Mouse (Mus musculus) T-helper 2 cell (primary cell): ENCODE data around the gene Cdc14b.

Source experiments
- in situ Hi-C: fragments of 300-600 bp; cut with MboI, MseI; formaldehyde crosslinking; loops from one replicate; pipeline ENCODE4 v1.15.1; 2025; ENCODE audit warnings: high pct_unique_total_duplicates

The Cdc14b gene

DNA sequence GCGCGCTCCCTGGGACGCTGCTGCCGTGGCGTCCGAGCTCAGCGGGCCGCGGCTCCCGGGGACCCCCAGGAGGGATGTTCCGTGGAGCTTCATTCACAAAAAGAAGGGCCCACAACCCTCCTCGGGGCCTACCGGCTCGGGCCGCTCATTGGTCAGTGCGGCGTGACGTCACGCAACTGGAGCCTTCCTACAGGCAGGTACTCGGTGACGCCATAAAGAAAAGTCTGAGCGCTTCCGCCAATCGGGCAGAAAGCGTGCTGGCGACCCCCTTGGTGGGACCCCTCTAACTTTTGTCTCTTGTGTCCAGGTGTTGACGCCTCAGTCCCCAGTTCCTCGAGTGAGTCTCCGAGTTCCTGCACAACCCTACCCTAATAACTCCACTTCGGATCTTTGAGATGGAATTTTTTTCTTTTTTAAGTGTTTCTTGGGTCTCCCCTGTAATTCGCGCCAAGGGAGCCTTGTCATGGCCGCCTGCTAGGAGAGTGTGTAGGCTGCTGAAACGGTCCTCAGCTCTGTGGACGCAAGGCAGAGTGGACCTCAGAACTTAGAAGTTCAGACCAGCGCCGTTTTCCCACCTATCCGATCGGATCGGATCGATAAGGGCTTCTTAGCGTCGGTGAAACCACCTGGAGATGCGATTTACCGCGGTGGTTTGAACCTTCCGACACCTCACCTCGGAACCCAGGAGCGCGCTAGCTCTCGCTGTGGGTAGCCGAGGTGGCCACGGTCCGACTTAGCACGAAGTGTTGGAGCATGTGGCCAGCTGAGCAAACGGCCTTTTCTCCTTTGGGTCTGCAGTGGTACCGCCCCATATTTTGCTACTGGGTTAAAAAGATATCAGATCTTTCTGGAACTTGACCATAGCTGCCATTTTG lies at the start of gene Cdc14b:
Gene Cdc14b (minus strand): TSS at position 412 of the 875 bp plus-strand sequence.
- in situ Hi-C loops: no loop called here

DNA sequence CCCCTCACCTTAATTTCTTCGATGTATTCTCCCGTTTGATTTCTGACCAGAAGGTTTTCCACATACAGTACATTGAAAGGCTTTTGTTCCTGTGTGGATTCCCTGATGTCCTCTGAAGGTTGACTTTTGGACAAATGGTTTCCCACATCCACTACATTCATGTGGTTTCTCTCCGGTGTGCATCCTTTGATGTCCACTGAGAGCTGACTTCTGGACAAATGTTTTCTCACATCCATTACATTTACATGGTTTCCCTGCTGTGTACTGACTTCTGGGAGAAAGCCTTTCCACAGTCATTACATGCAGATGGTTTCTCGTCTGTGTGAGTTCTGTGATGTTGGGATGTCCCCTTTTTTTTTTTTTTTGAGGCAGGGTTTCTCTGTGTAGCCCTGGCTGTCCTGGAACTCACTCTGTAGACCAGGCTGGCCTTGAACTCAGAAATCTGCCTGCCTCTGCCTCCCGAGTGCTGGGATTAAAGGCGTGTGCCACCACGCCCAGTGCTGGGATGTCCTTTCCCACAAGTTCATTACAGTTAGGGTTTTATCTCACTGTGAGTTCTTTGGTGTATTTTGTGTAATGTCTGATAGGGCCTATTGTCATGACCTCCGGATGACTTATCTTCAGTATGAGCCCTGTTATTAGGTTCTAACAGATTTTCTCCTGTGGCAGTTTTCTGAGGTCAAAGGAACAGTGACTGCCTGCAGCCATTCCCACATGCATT lies 47.6 kb upstream of the Cdc14b start:
- in situ Hi-C loops: no loop called here

DNA sequence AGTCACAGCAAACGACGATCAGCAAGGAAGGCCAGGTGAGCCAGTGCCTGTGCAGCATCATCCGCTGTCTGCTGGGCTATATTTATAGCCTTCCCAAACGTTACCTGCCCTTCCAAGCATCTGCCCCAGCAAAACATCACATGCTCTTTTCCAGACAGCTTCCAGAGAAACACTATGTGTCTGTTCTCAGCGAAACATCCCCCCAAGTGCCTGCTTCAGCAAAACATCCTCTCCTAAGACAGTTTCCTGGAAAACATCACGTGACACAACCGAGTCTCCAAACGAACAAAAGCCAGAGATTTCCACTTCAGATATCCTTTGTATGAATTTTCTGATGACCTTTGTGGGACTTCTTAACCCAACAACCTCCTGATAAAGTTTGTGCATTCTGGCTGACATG lies 45.2 kb upstream of the Cdc14b start:
- in situ Hi-C loops: no loop called here

DNA sequence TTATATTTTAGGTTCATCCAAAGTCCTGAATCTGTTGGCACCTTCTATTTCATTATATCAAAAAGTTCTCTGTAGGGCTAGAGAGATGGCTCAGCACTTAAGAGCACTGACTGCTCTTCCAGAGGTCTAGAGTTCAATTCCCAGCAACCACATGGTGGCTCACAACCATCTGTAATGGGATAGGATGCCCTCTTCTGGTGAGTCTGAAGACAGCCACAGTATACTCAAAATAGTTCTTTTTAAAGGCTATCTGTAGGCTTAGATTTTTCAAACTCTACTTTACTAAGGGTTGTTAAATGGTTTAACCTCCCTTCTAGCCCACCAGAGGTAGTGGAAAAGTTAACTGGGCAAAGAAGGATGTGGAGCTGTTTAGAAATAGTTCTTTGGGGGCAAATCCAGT lies 44.7 kb upstream of the Cdc14b start:
- in situ Hi-C loops: no loop called here

DNA sequence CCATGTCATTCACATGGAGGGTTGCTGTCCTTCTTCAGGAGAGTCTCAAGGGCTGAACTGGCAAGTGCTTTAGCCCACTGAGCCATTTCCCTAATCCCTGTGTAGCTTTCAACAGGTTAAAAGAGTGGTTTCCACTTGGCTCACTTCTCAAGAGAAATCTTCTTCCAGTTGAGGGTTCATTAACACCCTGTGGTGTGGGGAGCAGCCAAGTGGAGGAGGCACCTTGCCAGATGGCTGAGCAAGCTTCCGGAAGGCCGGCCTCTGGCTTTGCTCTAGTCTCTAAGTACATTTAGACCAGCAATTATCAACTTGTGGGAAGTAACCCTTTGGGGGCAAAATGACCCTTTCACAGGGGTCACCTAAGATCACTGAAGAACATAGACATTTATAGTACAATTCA lies 43.3 kb upstream of the Cdc14b start:
- in situ Hi-C loops: no loop called here

DNA sequence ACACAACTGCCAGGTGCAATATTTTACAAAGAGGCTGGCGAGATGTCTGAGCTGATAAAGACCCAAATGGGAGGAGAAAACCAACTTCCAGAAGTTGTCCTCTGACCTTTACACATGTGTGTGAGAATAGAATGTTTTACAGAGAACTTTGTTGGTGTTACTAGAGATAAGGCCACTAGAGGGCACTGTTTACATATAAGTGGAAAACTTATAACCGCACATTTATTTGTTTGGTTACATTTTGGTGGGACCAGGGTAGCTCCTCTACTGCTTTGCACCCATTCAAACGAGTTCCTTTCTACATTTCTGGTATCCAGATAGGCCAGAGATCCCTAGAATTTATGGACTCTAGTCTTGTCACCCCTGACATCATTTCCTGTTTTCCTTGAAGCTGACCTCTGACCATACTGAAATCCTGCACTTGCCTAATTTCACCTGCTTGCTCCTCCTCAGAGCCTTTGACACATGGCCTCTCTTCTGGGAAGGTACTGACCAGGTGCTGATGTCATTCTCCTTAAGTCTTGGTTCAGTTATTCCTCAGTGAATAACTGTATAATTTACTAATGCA lies 40.5 kb upstream of the Cdc14b start:
- in situ Hi-C loops: no loop called here

DNA sequence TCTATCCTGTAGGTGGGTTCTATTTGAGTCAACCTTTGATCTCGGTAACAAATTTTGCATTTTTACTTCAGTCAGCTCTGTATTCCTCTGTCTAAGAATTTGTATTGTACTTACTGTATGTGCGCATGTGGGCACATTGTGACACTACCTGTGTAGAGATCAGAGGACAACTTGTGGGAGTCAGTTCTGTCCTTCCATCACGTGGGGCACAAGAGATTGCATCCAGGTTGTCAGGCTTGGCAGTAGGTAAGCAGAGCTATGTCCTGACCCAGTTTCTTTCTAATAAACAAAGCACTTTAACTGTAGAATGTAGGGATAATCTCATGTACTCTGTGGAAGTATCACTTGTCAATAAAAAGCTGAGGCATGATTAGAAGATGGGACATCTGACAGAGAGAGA lies 39.0 kb upstream of the Cdc14b start:
- in situ Hi-C loops: loop anchor here (5.0 kb wide), 1 partner anchor 123 kb away; no protein-coding TSS in a partner anchor

DNA sequence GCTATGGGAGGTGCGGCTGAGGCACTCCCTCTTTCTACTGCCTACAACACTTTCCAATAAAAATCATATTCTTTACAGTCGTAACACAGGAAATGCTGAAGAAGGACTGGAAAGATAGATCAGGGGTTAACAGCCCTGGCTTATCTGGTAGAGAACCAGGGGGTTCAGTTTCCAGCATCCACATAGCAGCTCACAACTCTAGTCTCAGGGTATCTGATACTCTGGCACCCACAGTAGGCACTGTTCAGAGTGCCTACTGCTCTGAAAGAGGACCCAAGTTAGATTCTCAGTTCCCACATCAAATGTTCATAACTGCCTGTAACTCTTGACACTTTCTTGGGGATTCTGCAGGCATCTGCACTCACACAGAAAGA lies 37.8 kb upstream of the Cdc14b start:
- in situ Hi-C loops: loop anchor here (5.0 kb wide), 1 partner anchor 124 kb away; no protein-coding TSS in a partner anchor

DNA sequence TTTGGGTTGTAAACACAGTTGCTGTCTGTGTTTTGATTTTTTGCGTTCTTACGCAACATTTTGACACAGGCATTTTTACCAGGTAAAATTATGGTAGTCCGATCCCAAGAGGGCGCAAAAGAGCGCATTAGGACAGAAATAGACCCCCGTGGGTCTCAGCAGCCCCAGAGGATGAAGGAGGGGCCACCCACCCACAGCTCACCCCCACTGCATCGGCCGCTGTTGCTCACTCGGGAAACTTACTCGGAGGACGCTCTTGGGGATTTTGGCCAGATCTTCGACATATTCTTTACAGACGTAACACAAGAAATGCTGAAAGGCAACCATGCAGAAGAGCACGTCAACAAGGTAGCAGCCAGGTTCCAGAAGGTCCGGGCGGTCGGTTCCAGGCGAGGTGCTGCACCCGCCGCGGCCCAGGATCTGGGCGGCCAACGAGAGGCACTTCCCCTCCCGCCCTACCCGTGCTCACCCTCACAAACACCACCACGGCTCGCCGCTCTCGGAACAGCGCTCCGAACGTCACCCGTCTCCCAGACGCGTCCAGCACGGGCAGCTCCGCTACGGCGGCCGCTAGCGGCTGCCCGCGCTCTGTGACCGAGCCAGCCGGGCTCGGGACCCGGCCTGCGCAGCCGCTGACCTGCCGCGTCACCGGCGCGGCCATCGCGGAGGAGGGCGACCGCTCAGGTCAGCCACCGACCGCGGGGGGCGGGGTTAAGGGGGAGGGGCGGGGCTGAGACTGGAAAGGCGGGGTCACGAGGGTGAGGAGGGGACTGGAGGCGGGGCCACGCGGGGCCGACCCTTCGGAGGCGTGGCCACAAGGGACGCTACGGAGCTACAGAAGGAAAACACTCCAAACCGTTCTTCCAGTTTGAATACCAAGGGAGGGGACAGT lies 37.2 kb upstream of the Cdc14b start, which contains the start of gene Aaed1:
Gene Aaed1 (minus strand): TSS at position 687 of the 892 bp plus-strand sequence.
- in situ Hi-C loops: loop anchor here (5.0 kb wide), 1 partner anchor 125 kb away; no protein-coding TSS in a partner anchor

DNA sequence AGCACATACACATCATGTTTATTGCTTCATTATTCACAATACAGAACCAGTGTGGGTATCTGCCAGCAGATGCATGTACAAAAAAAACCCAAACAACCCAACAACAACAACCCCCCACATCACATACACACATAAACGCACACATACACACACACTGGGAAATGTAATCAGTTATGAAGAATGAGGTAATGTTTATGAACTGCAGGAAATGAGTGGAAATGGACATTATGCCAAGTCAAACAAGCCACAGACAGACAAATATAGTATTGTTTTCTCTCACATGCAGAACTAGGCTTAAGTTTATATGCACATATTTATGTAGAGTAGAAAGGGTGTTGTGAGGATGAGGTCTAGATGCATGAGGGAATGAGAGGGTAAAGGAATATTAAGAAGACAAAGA lies 36.2 kb upstream of the Cdc14b start:
- in situ Hi-C loops: loop anchor here (5.0 kb wide), 1 partner anchor 126 kb away; no protein-coding TSS in a partner anchor

DNA sequence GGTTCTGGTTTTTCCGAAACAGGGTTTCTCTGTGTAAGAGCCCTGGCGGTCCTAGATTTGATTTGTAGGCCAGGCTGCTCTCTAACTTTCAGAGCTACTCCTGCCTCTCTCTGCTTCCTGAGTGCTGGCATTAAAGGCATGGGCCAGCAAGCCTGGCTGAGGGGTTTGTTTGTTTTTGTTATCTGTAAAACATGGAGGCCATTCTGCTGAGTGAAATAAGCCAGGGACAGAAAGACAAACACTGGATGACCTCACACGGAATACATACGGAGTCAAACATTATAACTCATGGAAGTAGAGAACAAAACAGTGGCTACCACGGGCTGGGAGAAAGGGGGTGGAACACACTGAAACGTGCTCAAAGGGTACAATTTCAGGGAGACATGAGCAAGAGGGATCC lies 35.5 kb upstream of the Cdc14b start:
- in situ Hi-C loops: loop anchor here (5.0 kb wide), 1 partner anchor 127 kb away; no protein-coding TSS in a partner anchor

DNA sequence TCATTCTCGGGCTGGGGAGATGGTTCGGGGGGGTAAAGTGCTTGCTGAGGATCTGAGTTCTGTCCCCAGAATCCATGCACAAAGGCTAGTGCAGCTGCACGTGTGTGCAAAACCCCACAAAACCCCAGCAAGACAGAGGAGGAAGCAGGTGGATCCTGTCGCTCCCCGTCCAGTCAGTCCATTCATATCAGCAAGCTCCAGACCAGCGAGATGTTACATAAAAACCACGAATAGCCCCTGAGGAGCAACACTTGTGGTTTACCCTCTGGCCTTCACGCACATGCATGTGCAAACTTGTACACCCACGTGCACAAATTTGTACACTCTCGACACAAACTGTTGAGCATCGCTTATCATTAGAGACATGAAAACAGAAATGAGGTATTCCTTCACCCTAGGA lies 34.8 kb upstream of the Cdc14b start:
- in situ Hi-C loops: loop anchor here (5.0 kb wide), 2 partner anchors 63 to 127 kb away; no protein-coding TSS in a partner anchor

DNA sequence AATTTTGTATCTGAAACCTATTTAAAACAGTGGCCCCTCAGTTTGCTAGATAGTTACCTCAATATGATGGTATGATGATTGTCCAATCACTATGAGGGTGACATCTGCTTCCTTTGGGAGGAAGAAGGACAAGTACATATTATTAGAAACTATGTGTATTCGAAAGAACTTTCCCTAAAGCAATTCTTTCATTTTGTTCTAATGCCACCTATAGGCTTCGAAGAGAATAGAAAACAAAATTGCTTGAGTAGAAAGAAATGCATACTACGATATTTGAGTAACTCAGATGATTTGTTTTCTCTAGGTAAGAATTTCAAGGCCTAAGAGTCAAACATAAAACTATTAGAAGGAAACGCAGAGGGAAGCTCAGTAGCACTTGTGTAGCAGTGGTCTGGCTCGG lies 33.9 kb upstream of the Cdc14b start:
- in situ Hi-C loops: loop anchor here (5.0 kb wide), 1 partner anchor 62 kb away; no protein-coding TSS in a partner anchor

DNA sequence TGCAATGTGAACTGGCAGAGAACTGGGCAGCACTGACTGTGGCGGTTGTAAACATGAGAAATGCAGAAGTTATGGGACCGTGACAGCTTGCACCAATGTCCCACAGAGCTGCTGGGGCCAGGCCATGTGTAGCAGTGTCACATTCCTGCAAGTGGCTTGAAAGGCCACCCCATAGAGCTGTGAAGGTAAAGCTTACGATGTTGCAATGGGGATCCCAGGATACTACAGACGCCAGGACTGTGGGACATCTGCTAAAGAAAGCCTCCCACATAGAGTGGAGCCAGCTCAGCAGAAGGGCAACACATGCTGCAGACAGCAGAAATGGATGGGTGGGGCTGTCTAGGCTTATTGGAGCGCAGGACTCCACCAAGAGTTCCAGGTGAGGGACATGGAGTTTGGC lies 32.4 kb upstream of the Cdc14b start:
- in situ Hi-C loops: loop anchor here (5.0 kb wide), 1 partner anchor 60 kb away; no protein-coding TSS in a partner anchor

DNA sequence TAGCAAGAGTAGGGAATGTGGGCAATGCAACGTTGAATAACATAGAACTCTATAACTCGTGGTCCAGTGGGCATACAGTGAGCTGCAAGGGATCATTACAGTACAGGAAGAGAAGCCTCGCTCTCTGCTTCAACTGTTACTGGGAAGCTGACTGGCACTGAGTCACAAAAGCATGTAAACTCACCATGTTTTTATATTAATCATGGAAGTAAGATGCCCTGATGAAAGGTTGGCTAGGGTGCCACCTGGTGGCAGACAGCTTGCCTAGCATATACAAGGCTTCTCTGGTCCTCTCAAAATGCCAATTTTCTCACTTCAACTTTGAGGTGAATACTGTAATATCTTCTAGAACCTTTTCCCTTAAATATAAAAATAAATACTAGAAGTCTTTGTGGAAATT lies 31.0 kb upstream of the Cdc14b start:
- in situ Hi-C loops: loop anchor here (5.0 kb wide), 1 partner anchor 59 kb away; no protein-coding TSS in a partner anchor

DNA sequence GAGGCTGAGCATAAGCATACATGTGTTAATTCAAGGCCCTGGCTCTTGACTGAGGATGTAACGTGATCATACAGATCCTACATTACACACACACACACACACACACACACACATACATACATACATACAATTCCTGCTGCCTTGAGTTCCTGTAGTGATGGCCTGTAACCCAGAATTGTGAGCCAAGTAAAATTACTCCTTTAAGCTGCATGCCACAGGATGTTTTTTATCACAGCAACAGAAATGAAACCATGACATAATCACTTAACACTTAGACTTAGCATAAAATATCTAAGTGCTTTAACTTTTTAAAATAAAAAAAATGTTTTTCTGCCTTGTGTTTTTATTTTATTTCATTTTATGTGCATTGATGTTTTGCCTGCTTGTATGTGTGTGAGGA lies 24.0 kb upstream of the Cdc14b start:
- in situ Hi-C loops: loop anchor here (5.0 kb wide), 1 partner anchor 117 kb away; no protein-coding TSS in a partner anchor

DNA sequence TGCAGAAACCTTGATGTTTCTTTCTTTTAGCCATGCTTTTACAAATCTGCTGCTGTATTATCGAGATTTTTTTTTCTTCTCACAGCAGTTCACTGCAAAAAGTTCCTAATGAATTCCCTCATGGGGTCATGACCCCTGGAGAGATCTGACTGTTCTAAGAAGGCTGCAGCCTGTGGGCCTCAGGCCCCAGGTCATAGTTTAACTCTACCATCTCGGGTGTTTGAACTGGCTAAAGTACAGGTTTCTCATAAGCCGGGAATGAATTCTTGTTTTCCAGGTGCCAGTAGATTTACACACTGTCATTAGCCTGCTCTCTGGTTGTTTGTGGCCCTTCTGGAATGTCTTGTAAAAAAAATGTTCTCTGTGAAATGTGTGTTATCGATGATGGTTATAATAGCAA lies 11.7 kb upstream of the Cdc14b start:
- in situ Hi-C loops: no loop called here

DNA sequence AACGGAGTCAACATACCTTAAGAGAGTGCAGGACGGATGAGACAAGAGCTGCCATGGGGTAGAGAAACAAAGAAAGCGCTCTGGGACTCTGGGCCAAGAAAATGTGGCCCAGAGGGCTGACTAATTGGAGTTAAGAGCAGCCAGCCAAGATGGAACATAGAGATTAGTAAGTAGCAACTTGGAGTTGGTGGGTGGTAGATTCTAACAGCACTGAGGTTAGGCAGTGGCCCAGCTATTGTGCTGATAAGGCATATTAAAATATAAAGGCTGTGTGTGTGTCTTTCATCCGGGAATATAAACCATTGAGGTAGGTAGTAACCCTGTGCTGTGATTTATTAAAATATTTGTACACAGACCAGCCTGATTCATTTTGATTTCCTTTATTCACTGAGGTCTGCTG lies 11.2 kb upstream of the Cdc14b start:
- in situ Hi-C loops: no loop called here

DNA sequence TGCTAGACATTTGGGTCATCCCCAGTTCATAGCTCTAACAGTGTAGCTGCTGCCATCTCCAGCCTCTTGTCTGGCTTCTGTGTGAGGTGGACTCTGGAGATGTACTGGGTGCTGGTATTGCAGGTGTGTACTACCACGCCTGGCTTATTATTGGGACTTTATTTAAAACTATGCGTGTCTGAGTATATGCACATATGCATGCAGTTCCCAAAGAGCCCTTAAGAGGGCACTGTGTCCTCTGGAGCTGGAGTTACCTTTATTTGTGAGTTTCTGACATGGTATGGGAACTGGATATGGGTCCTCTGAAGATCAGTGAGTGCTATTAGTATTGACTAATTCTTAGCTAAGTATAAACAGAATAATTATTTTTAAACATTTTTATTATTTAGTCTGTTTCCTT lies 9.6 kb upstream of the Cdc14b start:
- in situ Hi-C loops: no loop called here

DNA sequence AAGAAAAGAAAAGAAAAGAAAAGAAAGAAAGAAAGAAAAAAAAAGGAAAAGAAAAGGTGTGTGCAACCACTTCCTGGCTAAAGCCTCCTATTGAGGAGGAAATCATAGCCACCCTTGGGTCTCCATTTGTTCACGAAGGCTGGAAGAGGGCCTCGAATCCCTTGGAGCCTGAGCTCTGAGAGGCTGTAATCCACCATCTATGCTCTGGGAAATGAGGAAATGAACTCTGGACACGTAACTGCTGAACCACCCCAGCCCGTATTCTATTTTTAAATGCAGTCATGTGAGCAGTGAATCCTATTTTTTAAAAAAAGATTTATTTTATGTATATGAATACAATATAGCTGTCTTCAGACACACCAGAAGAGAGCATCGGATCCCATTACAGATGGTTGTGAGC lies 5.8 kb upstream of the Cdc14b start:
- in situ Hi-C loops: no loop called here

DNA sequence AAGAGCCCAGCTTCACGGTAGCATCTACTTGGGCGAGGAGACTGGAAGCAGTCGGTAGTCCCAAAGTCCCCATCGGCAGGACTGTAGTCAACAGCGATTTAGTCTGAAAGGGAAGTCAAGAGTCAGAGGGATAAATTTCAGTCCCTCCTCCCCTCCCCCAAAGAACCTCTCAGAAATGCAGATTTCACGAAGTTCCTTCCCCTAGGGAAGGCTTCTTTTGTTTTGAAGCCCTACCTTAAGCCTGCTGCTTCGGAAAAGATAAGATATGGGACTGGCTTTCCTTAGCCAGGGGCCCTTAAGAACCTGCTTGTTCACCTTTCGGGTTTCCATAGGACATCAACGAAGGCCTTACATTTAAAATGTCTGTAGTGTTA lies 651 bp upstream of the Cdc14b start:
- in situ Hi-C loops: no loop called here
